Mouse (Mus musculus) layer of hippocampus, adult 6 months (tissue): Measurements from ENCODE around the gene Col11a1. TPM values are rescaled to one million over a fixed set of nuclear protein-coding genes. Genes with fewer than 3 reads are reported as not detected.

Source experiments
- long read RNA-seq, 2 experiments: library from polyadenylated mRNA; unstranded; transcript quantifications; one replicate each; pipeline ENCODE4 v2.0.0; 2019 to 2020
- polyA plus RNA-seq: library from polyadenylated mRNA; unstranded; fragments of <200 nt; fragmentation: Nextera tagmentation; gene quantifications from 2 replicates; pipeline ENCODE4 v1.2.3, GENCODE M21; 2021

Col11a1 gene
- polyA plus RNA-seq = 0.13 and 0.24 TPM in 2 replicates
- long read RNA-seq, experiment 1, partial matches to known transcripts = 0 of 1 reads
- long read RNA-seq, experiment 1, other reads (novel, unspliced or antisense) = 1 of 1 reads
- long read RNA-seq, experiment 2, partial matches to known transcripts = 1 of 2 reads
- long read RNA-seq, experiment 2, other reads (novel, unspliced or antisense) = 1 of 2 reads

GRCm38 (mm10) chr3:114029971-114030635 lies at the start of gene Col11a1:
Col11a1 (plus strand) TSS chr3:114030540.

